Mouse (Mus musculus) urinary bladder, postnatal 4 days (tissue): ENCODE results near the gene Gadd45gip1.

Source experiments
- DNase-seq, 2 experiments: peaks; one replicate each; pipeline ENCODE4 v3.0.0; 2021 to 2022; ENCODE audit warnings: low spot score in 2 of 2

Gadd45gip1 gene

GRCm38 (mm10) chr8:84832034-84832717, 854 bp downstream of the Gadd45gip1 start:
- peak; percentile 74 to 77 for DNase-seq

- no peak for DNase-seq
Measured at GRCm38 (mm10) chr8:84832759-84833742, 1.7 kb downstream of the Gadd45gip1 start.

GRCm38 (mm10) chr8:84834002-84834865, 2.9 kb downstream of the Gadd45gip1 start:
- no peak for DNase-seq

GRCm38 (mm10) chr8:84834866-84835855, 3.8 kb downstream of the Gadd45gip1 start:
- DNase-seq = peak in 1 of 2 experiments; percentile 69

GRCm38 (mm10) chr8:84837149-84837911, 6.0 kb downstream of the Gadd45gip1 start:
- no peak for DNase-seq

- no peak for DNase-seq
Measured at GRCm38 (mm10) chr8:84837912-84838470, 6.7 kb downstream of the Gadd45gip1 start.

- no peak for DNase-seq
Measured at GRCm38 (mm10) chr8:84838513-84838912, 7.2 kb downstream of the Gadd45gip1 start.

GRCm38 (mm10) chr8:84839411-84839810, 8.1 kb downstream of the Gadd45gip1 start:
- DNase-seq = no peak

GRCm38 (mm10) chr8:84839875-84840247, 8.5 kb downstream of the Gadd45gip1 start:
- DNase-seq = no peak

GRCm38 (mm10) chr8:84840248-84840999, 9.1 kb downstream of the Gadd45gip1 start, which contains the start of gene Rad23a:
Rad23a (minus strand) TSS chr8:84840665.
- peak; percentile 87 to 91 for DNase-seq

GRCm38 (mm10) chr8:84841514-84841913, 10.2 kb downstream of the Gadd45gip1 start:
- DNase-seq = no peak

- no peak for DNase-seq
Measured at GRCm38 (mm10) chr8:84844397-84845070, 13.2 kb downstream of the Gadd45gip1 start.

GRCm38 (mm10) chr8:84845355-84846093, 14.2 kb downstream of the Gadd45gip1 start:
- no peak for DNase-seq

- no peak for DNase-seq
Measured at GRCm38 (mm10) chr8:84846094-84846721, 14.9 kb downstream of the Gadd45gip1 start.

- DNase-seq = peak; percentile 99
Measured at GRCm38 (mm10) chr8:84846722-84847572, 15.6 kb downstream of the Gadd45gip1 start, which contains the start of gene Calr. Calr (minus strand) TSS chr8:84846934.
